Mouse (Mus musculus) lung, postnatal 25 days (tissue): Measurements from ENCODE around the gene Gm20388.
A peak's percentile ranks its signal among the peaks of the same experiment; 100 is the strongest.

ENCODE experiments used
- DNase-seq: peaks from one replicate; pipeline ENCODE4 v3.0.0; 2022; ENCODE audit warnings: low spot score

Gene Gm20388

GRCm38 (mm10) chr8:120416522-120417394 is 506.1 kb downstream of the Gm20388 start:
- peak; percentile 95 for DNase-seq

DNA sequence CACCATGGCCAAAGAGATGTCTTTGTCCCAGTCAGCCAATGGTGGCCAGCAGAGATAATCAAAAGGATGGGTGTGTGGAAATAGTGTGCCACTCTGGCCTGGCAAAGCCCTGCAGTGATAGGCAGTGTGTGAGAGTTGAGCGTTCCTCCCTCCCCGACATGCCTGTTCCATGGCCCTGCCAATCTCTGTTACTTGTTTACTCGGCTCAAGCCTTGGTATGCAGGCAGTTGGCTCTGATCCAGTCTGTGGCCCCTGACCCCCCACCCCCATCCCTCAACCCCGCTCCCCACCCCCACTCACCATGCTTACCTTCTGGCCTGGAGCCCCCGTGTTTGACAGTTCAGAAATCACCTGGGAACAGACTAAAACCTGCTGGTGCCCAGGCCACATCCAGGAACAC is 507.5 kb downstream of the Gm20388 start:
- no peak for DNase-seq

- DNase-seq: no peak
These were observed 509.0 kb downstream of the Gm20388 start for GRCm38 (mm10) chr8:120419675-120420074.

- DNase-seq: no peak
These were observed 509.6 kb downstream of the Gm20388 start for GRCm38 (mm10) chr8:120420226-120420625.

DNA sequence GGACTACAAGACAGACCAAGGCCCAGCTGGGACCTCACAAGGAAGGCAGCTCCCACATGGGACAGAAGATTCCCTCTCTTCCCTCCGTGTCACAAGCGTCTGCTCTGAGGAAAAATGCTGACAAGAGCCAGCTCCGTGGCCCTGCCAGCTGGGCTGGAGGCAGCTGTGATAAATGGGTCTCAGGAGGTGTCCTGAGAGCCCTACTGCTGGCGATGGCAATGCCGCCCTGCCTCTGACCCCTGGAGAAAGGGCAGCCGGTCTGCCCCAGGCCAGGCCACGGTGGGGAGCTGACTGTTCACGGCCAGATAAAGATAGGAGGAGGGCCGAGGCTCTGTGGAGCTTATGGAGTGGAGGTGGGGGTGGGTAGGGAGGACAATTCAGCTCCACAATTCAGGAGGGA is 511.0 kb downstream of the Gm20388 start:
- no peak for DNase-seq

GRCm38 (mm10) chr8:120422236-120422635 is 511.6 kb downstream of the Gm20388 start:
- DNase-seq: no peak

GRCm38 (mm10) chr8:120423576-120423975 is 512.9 kb downstream of the Gm20388 start:
- DNase-seq: no peak

DNA sequence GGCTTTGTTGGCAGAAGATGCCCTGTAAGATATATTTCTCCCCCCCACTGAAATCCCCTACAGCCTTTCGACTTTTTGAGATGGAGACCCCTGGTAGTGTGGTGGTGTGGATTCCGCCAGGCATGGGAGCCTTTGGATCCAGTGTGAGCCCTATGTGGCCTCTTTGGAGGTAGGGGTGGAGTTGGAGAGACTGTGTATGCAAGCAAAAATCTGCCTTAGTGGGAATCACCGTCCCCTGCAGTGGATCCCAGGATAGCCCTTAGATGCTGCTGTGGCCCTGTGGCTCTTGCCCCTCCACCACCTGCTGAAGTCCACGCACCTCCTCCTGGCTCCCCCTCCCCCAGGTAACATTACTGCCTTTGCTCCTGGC is 514.2 kb downstream of the Gm20388 start:
- DNase-seq: no peak

DNA sequence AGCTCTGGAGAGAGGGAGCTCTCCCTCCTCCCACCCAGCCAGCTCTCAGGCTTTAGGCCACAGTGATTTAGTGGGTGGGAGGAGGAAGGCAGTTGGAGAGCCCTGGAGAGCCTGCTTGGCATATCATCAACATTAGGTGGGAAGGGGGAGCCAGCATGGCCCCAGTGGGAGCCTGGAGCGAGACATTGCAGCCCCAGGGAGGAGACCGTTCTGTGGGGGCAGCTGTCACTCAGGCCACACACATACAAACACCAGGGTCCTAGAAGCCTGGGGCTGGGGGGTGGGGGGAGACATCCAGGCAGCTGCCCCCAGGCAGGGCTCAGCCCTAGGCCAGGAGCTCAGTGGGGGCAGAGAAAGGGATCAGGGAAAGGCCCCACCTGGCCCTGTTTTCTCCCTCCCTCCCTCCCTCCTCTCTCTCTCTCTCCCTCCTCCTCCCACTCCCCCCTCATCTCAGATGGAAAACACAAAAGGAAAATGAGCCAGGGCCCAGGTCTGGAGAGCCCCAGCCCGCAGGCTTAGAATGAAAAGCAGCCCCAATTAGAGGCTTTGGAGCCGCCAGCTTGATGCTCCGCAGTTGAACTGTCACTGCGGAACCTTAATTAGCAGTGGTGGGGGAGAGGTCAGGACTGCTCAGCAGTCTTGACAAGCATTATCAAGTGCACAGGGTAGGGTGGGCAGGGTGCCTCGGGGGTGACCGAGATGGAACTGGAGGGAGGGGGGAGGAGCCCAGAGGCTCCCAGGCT is 514.7 kb downstream of the Gm20388 start:
- no peak for DNase-seq

- no peak for DNase-seq
These were observed 515.5 kb downstream of the Gm20388 start for GRCm38 (mm10) chr8:120426105-120426504.

GRCm38 (mm10) chr8:120426622-120427385 is 516.2 kb downstream of the Gm20388 start:
- peak; percentile 37 for DNase-seq

DNA sequence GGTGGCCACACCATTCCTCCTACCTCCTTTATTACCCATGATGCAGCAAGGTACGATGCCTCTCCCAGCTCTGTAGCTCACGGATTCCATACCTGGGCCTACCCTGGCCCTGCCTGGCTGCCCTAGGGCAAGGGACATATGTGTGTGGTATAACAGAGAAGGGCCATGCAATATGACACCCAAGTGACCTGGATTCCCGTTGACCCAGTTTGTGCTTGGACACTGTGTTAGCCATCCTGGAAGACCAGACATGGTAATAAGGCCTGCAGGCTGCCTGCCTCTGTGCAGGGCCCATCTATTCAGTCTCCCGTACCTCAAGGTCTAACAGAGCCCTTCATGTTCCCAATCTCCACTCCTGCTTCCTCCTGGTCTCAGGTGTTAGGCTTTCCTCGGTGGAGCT is 517.9 kb downstream of the Gm20388 start:
- DNase-seq: no peak

- DNase-seq: no peak
These were observed 518.5 kb downstream of the Gm20388 start for GRCm38 (mm10) chr8:120429116-120429515.

DNA sequence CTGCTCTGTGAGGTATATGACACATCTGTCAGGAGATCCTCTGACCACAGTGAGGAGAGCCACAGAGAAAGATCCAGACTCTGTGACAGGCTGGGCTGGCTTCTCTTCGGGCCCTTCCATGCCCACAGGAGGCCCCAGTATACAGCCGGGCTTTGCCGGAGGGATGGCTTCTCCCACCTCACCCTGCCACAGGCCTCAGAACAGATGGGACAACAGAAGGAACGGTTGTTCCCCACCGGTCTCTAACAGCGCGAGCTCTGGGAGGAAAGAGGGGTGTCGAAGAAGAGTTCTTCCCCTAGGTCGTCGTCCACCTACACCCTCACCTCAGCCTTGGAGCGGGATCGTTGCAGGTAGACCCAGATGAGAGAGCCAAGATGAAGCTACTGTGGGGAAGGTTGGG is 520.4 kb downstream of the Gm20388 start:
- no peak for DNase-seq

GRCm38 (mm10) chr8:120432438-120432837 is 521.8 kb downstream of the Gm20388 start:
- no peak for DNase-seq

- no peak for DNase-seq
These were observed 522.5 kb downstream of the Gm20388 start for GRCm38 (mm10) chr8:120433143-120433542.

GRCm38 (mm10) chr8:120433734-120434133 is 523.1 kb downstream of the Gm20388 start:
- DNase-seq: no peak

DNA sequence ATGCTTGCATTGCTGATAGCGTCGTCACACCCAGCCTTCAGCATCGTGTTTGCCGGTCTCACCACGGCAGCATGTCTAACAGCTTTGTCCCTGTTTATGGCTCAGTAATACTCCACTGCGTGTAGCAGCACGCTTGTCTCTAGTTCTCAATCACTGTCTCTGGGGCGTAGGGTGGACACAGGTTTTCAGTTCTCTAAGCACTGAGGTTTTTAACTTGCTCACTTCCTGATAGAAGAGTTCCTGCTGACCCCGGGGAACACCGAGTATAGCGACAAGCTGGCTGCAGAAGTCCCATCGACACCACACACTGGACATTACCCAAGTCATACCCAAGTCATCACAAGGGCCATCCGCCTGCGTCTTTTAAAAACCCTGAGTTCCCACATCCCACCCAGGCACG is 525.1 kb downstream of the Gm20388 start:
- DNase-seq: no peak

GRCm38 (mm10) chr8:120436491-120437030 is 525.9 kb downstream of the Gm20388 start:
- no peak for DNase-seq

GRCm38 (mm10) chr8:120437207-120437606 is 526.6 kb downstream of the Gm20388 start:
- no peak for DNase-seq

GRCm38 (mm10) chr8:120437666-120438395 is 527.2 kb downstream of the Gm20388 start:
- DNase-seq: no peak

DNA sequence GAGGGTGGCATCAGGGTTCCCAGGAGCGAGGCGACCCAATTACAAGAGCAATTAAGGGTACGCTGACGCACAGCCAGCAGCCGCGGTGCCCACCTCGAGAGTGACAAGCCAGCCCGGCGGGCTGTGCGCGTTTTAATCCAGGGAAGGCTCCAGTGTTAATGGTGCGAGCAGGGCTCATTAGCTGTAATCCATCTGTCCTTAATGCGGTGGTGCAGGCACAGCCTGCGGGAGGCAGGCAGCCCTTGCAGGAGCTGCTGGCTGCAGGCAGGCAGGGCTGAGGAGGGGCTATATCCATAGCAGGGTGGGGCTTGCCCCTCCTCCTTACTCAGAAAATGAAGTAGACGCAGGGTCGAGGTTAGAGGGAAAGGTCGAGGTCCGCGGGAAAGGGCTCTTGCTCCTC is 528.7 kb downstream of the Gm20388 start:
- DNase-seq: no peak
